ENCODE assay signal across 7 mouse cellular contexts in genomic region chr17:86964502-86964901, GRCm38 (mm10). TPM values are rescaled to one million over a fixed set of nuclear protein-coding genes. Genes with fewer than 3 reads are reported as not detected.
DNase-seq lines count a peak whose midpoint lies in the region; ATAC-seq and TF ChIP-seq lines count a peak whose summit lies in the region.

No protein-coding gene starts in this region.

- no peak for TF ChIP-seq POLR2A in small intestine, adult 2 months (IDR thresholded peaks at IDR 0.05; ENCODE audit: low read depth, low read length)

- peak; percentile 51 for ATAC-seq in intestine, embryonic 16.5 days
- peak; percentile 80 for ATAC-seq in limb, embryonic 11.5 days (ENCODE audit: insufficient number of reproducible peaks, low FRiP score, low TSS enrichment, low read depth)
- ATAC-seq in midbrain, embryonic 13.5 days, result peak; percentile 65

- DNase-seq in adrenal gland, postnatal 10 days, result peak; percentile 85
- peak; percentile 92 for DNase-seq in embryo, embryonic 10.5 days (ENCODE audit: low spot score)
- DNase-seq in gastrocnemius, postnatal 36 days, result peak; percentile 64 to 78
- peak; percentile 86 for DNase-seq in limb, embryonic 11.5 days (ENCODE audit: low spot score)

- H3K4me1 ChIP-seq in intestine, embryonic 16.5 days (ENCODE audit: control insufficient read depth, insufficient read depth, low read length), result peaks cover 27% of the 10 kb centered on the region
- peaks cover 18% of the 10 kb centered on the region for H3K4me1 ChIP-seq in limb, embryonic 11.5 days (ENCODE audit: control insufficient read depth, insufficient read depth, low read length)
- H3K4me1 ChIP-seq in midbrain, embryonic 13.5 days (replicated peaks), result peaks cover 43% of the 10 kb centered on the region
- peaks cover 13% of the 10 kb centered on the region; the same call in 1 of the 2 replicates for H3K4me1 ChIP-seq in small intestine, adult 2 months (ENCODE audit: control insufficient read depth, insufficient read depth, insufficient read length, low read length)

- H3K27me3 ChIP-seq in intestine, embryonic 16.5 days (replicated peaks; ENCODE audit: control insufficient read depth, insufficient read depth, low read length), result no peaks in the 10 kb centered on the region
- no peaks in the 10 kb centered on the region for H3K27me3 ChIP-seq in limb, embryonic 11.5 days (ENCODE audit: control insufficient read depth, insufficient read depth, low read length)
- 0 out of 2 replicates have a peak, but pooled peaks cover 5% of the 10 kb centered on the region for H3K27me3 ChIP-seq in midbrain, embryonic 13.5 days
- no peaks in the 10 kb centered on the region for H3K27me3 ChIP-seq in small intestine, adult 2 months (ENCODE audit: control insufficient read depth, insufficient read depth, low read length)

- H3K36me3 ChIP-seq in intestine, embryonic 16.5 days (ENCODE audit: control insufficient read depth, insufficient read depth, low read length), result no peaks in the 10 kb centered on the region; the same call in 1 of the 2 replicates
- no peaks in the 10 kb centered on the region for H3K36me3 ChIP-seq in limb, embryonic 11.5 days (ENCODE audit: control insufficient read depth, insufficient read depth, low read length)
- no peaks in the 10 kb centered on the region for H3K36me3 ChIP-seq in midbrain, embryonic 13.5 days
- H3K36me3 ChIP-seq in small intestine, adult 2 months (ENCODE audit: control insufficient read depth, insufficient read depth, low read length), result peaks cover 2% of the 10 kb centered on the region; the same call in 1 of the 2 replicates

- H3K9me3 ChIP-seq in intestine, embryonic 16.5 days (ENCODE audit: control insufficient read depth, low read length), result no peaks in the 10 kb centered on the region
- no peaks in the 10 kb centered on the region for H3K9me3 ChIP-seq in limb, embryonic 11.5 days (ENCODE audit: control insufficient read depth, low read length)
- no peaks in the 10 kb centered on the region for H3K9me3 ChIP-seq in midbrain, embryonic 13.5 days

- TF ChIP-seq CTCF in small intestine, adult 2 months (IDR thresholded peaks at IDR 0.05; ENCODE audit: extremely low read depth, insufficient read length, insufficient replicate concordance, low read depth, low read length), result no peak

- H3K9ac ChIP-seq in intestine, embryonic 16.5 days (ENCODE audit: low read depth, low read length), result peak overlapping the region; percentile 86; the same call in 1 of the 2 replicates
- no peak overlapping the region for H3K9ac ChIP-seq in limb, embryonic 11.5 days (ENCODE audit: low read length)
- H3K9ac ChIP-seq in midbrain, embryonic 13.5 days (replicated peaks), result peak overlapping the region; percentile 55

- under 1% methylated on average over 10 of the region's 10 CpGs for WGBS in intestine, embryonic 16.5 days
- under 1% methylated on average over 10 of the region's 10 CpGs for WGBS in limb, embryonic 11.5 days
- WGBS in midbrain, embryonic 13.5 days, result under 1% methylated on average over 10 of the region's 10 CpGs
- WGBS in small intestine, adult 2 months, result 2% methylated on average over 10 of the region's 10 CpGs

- peak overlapping the region; percentile 88 for H3K27ac ChIP-seq in intestine, embryonic 16.5 days (ENCODE audit: low read length)
- peak overlapping the region; percentile 43; the same call in 1 of the 2 replicates for H3K27ac ChIP-seq in limb, embryonic 11.5 days (replicated peaks; ENCODE audit: low read depth, low read length)
- H3K27ac ChIP-seq in midbrain, embryonic 13.5 days, result peak overlapping the region; percentile 53; the same call in 1 of the 2 replicates
- peak overlapping the region; percentile 58 for H3K27ac ChIP-seq in small intestine, adult 2 months (ENCODE audit: insufficient read depth, low read depth, low read length)

- peak overlapping the region; percentile 81 for H3K4me3 ChIP-seq in intestine, embryonic 16.5 days (ENCODE audit: low read length)
- peak overlapping the region; percentile 52 for H3K4me3 ChIP-seq in limb, embryonic 11.5 days (ENCODE audit: low read depth, low read length)
- peak overlapping the region; percentile 79 for H3K4me3 ChIP-seq in midbrain, embryonic 13.5 days (replicated peaks)
- peak overlapping the region; percentile 90 for H3K4me3 ChIP-seq in small intestine, adult 2 months (ENCODE audit: low read depth, low read length)

- intact Hi-C loops in gastrocnemius, postnatal 36 days (cut with DNase I), result loop anchor here (5.0 kb wide), 2 partner anchors 43 to 78 kb away; no protein-coding TSS in a partner anchor

- H3K4me2 ChIP-seq in intestine, embryonic 16.5 days (ENCODE audit: low read depth, low read length), result peak overlapping the region; percentile 86
- peak overlapping the region; percentile 89 for H3K4me2 ChIP-seq in limb, embryonic 11.5 days (ENCODE audit: low read depth, severe bottlenecking)
- peak overlapping the region; percentile 85 for H3K4me2 ChIP-seq in midbrain, embryonic 13.5 days (replicated peaks)

RNA-seq across cellular contexts. Expression of gene Rhoq, which starts 1.6 kb away (rescaled TPM):
- 100 to 1,000 TPM in 1 of 2 experiments, 10 to 100 TPM in 1; 92.3 to 100 TPM for total RNA-seq in adrenal gland, postnatal 10 days (2021)
- 100 to 1,000 TPM; 197 to 202 TPM for total RNA-seq in gastrocnemius, postnatal 36 days (2021)
- polyA plus RNA-seq in intestine, embryonic 16.5 days (2015; fragmentation: Nextera tagmentation; extraction: Ambion mirVana), result 5.4 and 7.3 TPM in 2 replicates
- polyA plus RNA-seq in limb, embryonic 11.5 days (2014; fragmentation: Nextera tagmentation; extraction: Ambion mirVana), result 17.7 and 19.0 TPM in 2 replicates
- polyA plus RNA-seq in midbrain, embryonic 13.5 days (2015; fragmentation: Nextera tagmentation; extraction: Ambion mirVana), result 6.5 and 7.0 TPM in 2 replicates
- polyA plus RNA-seq in small intestine, adult 2 months (2012; rRNA removed), result 9.3 and 14.1 TPM in 2 replicates

RNA-seq across cellular contexts. Expression of gene Atp6v1e2, which starts 16.8 kb away (rescaled TPM):
- not detected for total RNA-seq in adrenal gland, postnatal 10 days (2021)
- not detected for total RNA-seq in gastrocnemius, postnatal 36 days (2021)
- 0.13 TPM in 1 of 2 replicates, not detected in the other for polyA plus RNA-seq in intestine, embryonic 16.5 days (2015; fragmentation: Nextera tagmentation; extraction: Ambion mirVana)
- polyA plus RNA-seq in limb, embryonic 11.5 days (2014; fragmentation: Nextera tagmentation; extraction: Ambion mirVana), result not detected in 2 replicates
- not detected in 2 replicates for polyA plus RNA-seq in midbrain, embryonic 13.5 days (2015; fragmentation: Nextera tagmentation; extraction: Ambion mirVana)
- not detected in 2 replicates for polyA plus RNA-seq in small intestine, adult 2 months (2012; rRNA removed)

RNA-seq across cellular contexts. Expression of gene Tmem247, which starts 47.4 kb away (rescaled TPM):
- not detected for total RNA-seq in adrenal gland, postnatal 10 days (2021)
- total RNA-seq in gastrocnemius, postnatal 36 days (2021), result not detected
- polyA plus RNA-seq in intestine, embryonic 16.5 days (2015; fragmentation: Nextera tagmentation; extraction: Ambion mirVana), result not detected in 2 replicates
- not detected in 2 replicates for polyA plus RNA-seq in limb, embryonic 11.5 days (2014; fragmentation: Nextera tagmentation; extraction: Ambion mirVana)
- not detected in 2 replicates for polyA plus RNA-seq in midbrain, embryonic 13.5 days (2015; fragmentation: Nextera tagmentation; extraction: Ambion mirVana)
- not detected in 2 replicates for polyA plus RNA-seq in small intestine, adult 2 months (2012; rRNA removed)

Comparison
In these comparisons a context has a peak if more than half of its experiments do, and no peak if none do; other contexts are left out.
1. Peak in every context shown above with its lines: DNase-seq, ATAC-seq, H3K4me3 ChIP-seq and H3K27ac ChIP-seq.